Mouse (Mus musculus): ENCODE data around the gene Ppp1cc.

DNA sequence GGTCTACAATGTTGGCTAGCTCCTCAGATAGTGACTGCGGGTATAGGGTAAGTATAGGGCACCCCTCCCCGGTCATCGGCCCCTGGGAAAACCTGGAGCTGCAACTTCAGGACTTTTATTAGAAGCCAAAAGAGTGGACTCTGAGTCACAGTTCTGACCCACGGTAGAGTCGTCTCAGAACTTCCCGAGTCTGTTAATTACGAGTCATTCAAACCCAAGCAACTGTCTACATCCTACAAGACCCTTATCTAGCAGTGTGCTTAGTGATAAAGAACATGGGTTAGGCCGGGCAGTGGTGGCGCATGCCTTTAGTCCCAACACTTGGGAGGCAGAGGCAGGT, 25.1 kb upstream of the Ppp1cc start:
- TF ChIP-seq EP300 (IDR thresholded peaks at IDR 0.05; ENCODE audit: low read depth) = no peak
- TF ChIP-seq CTCF (IDR thresholded peaks at IDR 0.05; ENCODE audit: low read depth) = no peak

All from heart, postnatal 0 days (tissue).